11 mouse cellular contexts compared by ENCODE assay signal in genomic region chr16:10668453-10668852, GRCm38 (mm10).
A peak's percentile ranks its signal among the peaks of the same experiment; 100 is the strongest.
DNase-seq lines count a peak whose midpoint lies in the region.
"Had no signal": no experiment of that assay in that cellular context is flagged by ENCODE, and none has a peak within 500 bp of the region (broad histone marks: within the 10 kb centered on the region; RNA-seq: fewer than 3 reads in every experiment).

No protein-coding gene starts in this region.

- peak; percentile 32 for DNase-seq in embryo, embryonic 11 days
- no peak for DNase-seq in embryo, embryonic 10.5 days (ENCODE audit: low spot score)
- DNase-seq in testis, postnatal 10 days (ENCODE audit: low spot score), result peak; percentile 52
- no peak for DNase-seq in testis, postnatal 14 days (ENCODE audit: low spot score)
- peak; percentile 56 for DNase-seq in naive thymus-derived CD4-positive, alpha-beta T cell, adult 2 months (ENCODE audit: low read depth)
- no peak for DNase-seq in layer of hippocampus, postnatal 36 days
- no peak for DNase-seq in lung, postnatal 25 days (ENCODE audit: low spot score)
- DNase-seq in layer of hippocampus, adult 9-10 months (ENCODE audit: low spot score), result no peak
- DNase-seq: cerebellum, adult 8-10 months; heart, postnatal 10 days; lung, adult 18-20 months had no signal

Comparison
In these comparisons a context has a peak if more than half of its experiments do, and no peak if none do; other contexts are left out.
1. DNase-seq: peak in embryo, embryonic 11 days (single experiment), testis, postnatal 10 days (single experiment) and naive thymus-derived CD4-positive, alpha-beta T cell, adult 2 months (single experiment); none in embryo, embryonic 10.5 days (single experiment), testis, postnatal 14 days (single experiment), layer of hippocampus, postnatal 36 days (0 of 2), lung, postnatal 25 days (single experiment) and layer of hippocampus, adult 9-10 months (single experiment).